ENCODE assay signal across 12 mouse cellular contexts in genomic region chr13:29504861-29505568, GRCm38 (mm10).
DNase-seq lines count a peak whose midpoint lies in the region; ATAC-seq lines count a peak whose summit lies in the region.
"Had no signal": no experiment of that assay in that cellular context is flagged by ENCODE, and none has a peak within 500 bp of the region (broad histone marks: within the 10 kb centered on the region; RNA-seq: fewer than 3 reads in every experiment).

No protein-coding gene starts in this region.

- no peak overlapping the region for H3K27ac ChIP-seq in intestine, embryonic 14.5 days (ENCODE audit: low read depth)
- H3K27ac ChIP-seq in intestine, embryonic 15.5 days, result no peak overlapping the region
- H3K27ac ChIP-seq in forebrain, embryonic 12.5 days, result no peak overlapping the region
- H3K27ac ChIP-seq in midbrain, embryonic 11.5 days (ENCODE audit: low read depth, low read length), result no peak overlapping the region

- no peak overlapping the region for H3K4me2 ChIP-seq in intestine, embryonic 14.5 days (ENCODE audit: low read length)
- H3K4me2 ChIP-seq in intestine, embryonic 15.5 days (replicated peaks), result no peak overlapping the region
- no peak overlapping the region for H3K4me2 ChIP-seq in forebrain, embryonic 12.5 days
- no peak overlapping the region for H3K4me2 ChIP-seq in midbrain, embryonic 11.5 days
- H3K4me2 ChIP-seq: heart, embryonic 11.5 days; lung, embryonic 14.5 days had no signal

- no peaks in the 10 kb centered on the region for H3K27me3 ChIP-seq in intestine, embryonic 14.5 days (replicated peaks; ENCODE audit: control insufficient read depth, insufficient read depth, low read length)
- no peaks in the 10 kb centered on the region for H3K27me3 ChIP-seq in intestine, embryonic 15.5 days (replicated peaks)
- no peaks in the 10 kb centered on the region for H3K27me3 ChIP-seq in forebrain, embryonic 12.5 days
- H3K27me3 ChIP-seq in midbrain, embryonic 11.5 days (ENCODE audit: control insufficient read depth, insufficient read depth, low read length), result no peaks in the 10 kb centered on the region

- peaks cover 4% of the 10 kb centered on the region; the same call in 1 of the 2 replicates for H3K4me1 ChIP-seq in intestine, embryonic 14.5 days (replicated peaks; ENCODE audit: control insufficient read depth, insufficient read depth, low read length)
- H3K4me1 ChIP-seq in intestine, embryonic 15.5 days (replicated peaks), result peaks cover 7% of the 10 kb centered on the region; the same call in 1 of the 2 replicates
- peaks cover 16% of the 10 kb centered on the region for H3K4me1 ChIP-seq in forebrain, embryonic 12.5 days
- 0 out of 2 replicates have a peak, but pooled peaks cover 3% of the 10 kb centered on the region for H3K4me1 ChIP-seq in midbrain, embryonic 11.5 days (ENCODE audit: control insufficient read depth, insufficient read depth, low read length)

- H3K9me3 ChIP-seq in intestine, embryonic 14.5 days (ENCODE audit: control insufficient read depth, low read length), result no peaks in the 10 kb centered on the region
- H3K9me3 ChIP-seq in intestine, embryonic 15.5 days, result no peaks in the 10 kb centered on the region
- no peaks in the 10 kb centered on the region for H3K9me3 ChIP-seq in forebrain, embryonic 12.5 days
- no peaks in the 10 kb centered on the region for H3K9me3 ChIP-seq in midbrain, embryonic 11.5 days (ENCODE audit: control insufficient read depth, low read length)
- H3K9me3 ChIP-seq: G1E had no signal

- no peak for ATAC-seq in intestine, embryonic 14.5 days (replicated peaks; ENCODE audit: low FRiP score, low TSS enrichment, low read depth)
- no peak for ATAC-seq in intestine, embryonic 15.5 days
- ATAC-seq in forebrain, embryonic 12.5 days (ENCODE audit: low FRiP score), result no peak
- ATAC-seq in midbrain, embryonic 11.5 days (ENCODE audit: low FRiP score), result no peak
- ATAC-seq: forebrain, postnatal 0 days; intestine, postnatal 0 days had no signal

- DNase-seq in intestine, embryonic 14.5 days (ENCODE audit: low spot score), result peak; percentile 45
- peak; percentile 70 for DNase-seq in 3T3-L1 (ENCODE audit: low read depth, low spot score)
- DNase-seq in adipocyte (ENCODE audit: low spot score), result peak; percentile 88
- peak; percentile 8 to 65 for DNase-seq in kidney, postnatal 25 days
- no peak for DNase-seq in midbrain, embryonic 11.5 days (ENCODE audit: low spot score, missing footprints)
- DNase-seq: forebrain, postnatal 0 days had no signal

- H3K36me3 ChIP-seq in intestine, embryonic 14.5 days (ENCODE audit: control insufficient read depth, insufficient read depth, low read length), result no peaks in the 10 kb centered on the region
- H3K36me3 ChIP-seq in intestine, embryonic 15.5 days, result no peaks in the 10 kb centered on the region
- H3K36me3 ChIP-seq in forebrain, embryonic 12.5 days (replicated peaks), result no peaks in the 10 kb centered on the region
- no peaks in the 10 kb centered on the region for H3K36me3 ChIP-seq in midbrain, embryonic 11.5 days (ENCODE audit: control insufficient read depth, insufficient read depth, low read length)

- no peak overlapping the region for H3K9ac ChIP-seq in intestine, embryonic 14.5 days (ENCODE audit: low read length)
- H3K9ac ChIP-seq in intestine, embryonic 15.5 days, result no peak overlapping the region
- H3K9ac ChIP-seq in forebrain, embryonic 12.5 days, result no peak overlapping the region
- H3K9ac ChIP-seq in midbrain, embryonic 11.5 days (ENCODE audit: low read length), result no peak overlapping the region
- H3K9ac ChIP-seq: forebrain, postnatal 0 days; lung, embryonic 14.5 days had no signal

- no peak overlapping the region for H3K4me3 ChIP-seq in intestine, embryonic 14.5 days (ENCODE audit: low read depth, low read length)
- no peak overlapping the region for H3K4me3 ChIP-seq in intestine, embryonic 15.5 days (replicated peaks)
- H3K4me3 ChIP-seq in forebrain, embryonic 12.5 days (replicated peaks), result no peak overlapping the region
- no peak overlapping the region for H3K4me3 ChIP-seq in midbrain, embryonic 11.5 days (ENCODE audit: low read depth, low read length)

- 55% methylated on average over 4 of the region's 4 CpGs for WGBS in intestine, embryonic 14.5 days
- 49% methylated on average over 4 of the region's 4 CpGs for WGBS in intestine, embryonic 15.5 days
- 69% methylated on average over 4 of the region's 4 CpGs for WGBS in forebrain, embryonic 12.5 days
- 71% methylated on average over 4 of the region's 4 CpGs for whole genome bisulfite sequencing in midbrain, embryonic 11.5 days
